Mouse (Mus musculus) C2C12 (cell line): ENCODE results near the gene Olfr722. TPM values are rescaled to one million over a fixed set of nuclear protein-coding genes. Genes with fewer than 3 reads are reported as not detected.
"Not testable (repeated sequence)": the region's sequence is repeated elsewhere in the genome, so short reads cannot be mapped to it uniquely, and the experiment has no call there.

Source experiments
- H3K27me3 ChIP-seq: one replicate; pipeline ENCODE4 v1.6.1; 2011; ENCODE audit not compliant: control insufficient read depth, insufficient read depth, insufficient read length
- H3K36me3 ChIP-seq: one replicate; pipeline ENCODE4 v1.6.1; 2011; ENCODE audit not compliant: control insufficient read depth, insufficient read depth
- H3K4me3 ChIP-seq: one replicate; pipeline ENCODE4 v1.5.1; 2011; ENCODE audit warnings: mild to moderate bottlenecking, control low read depth; ENCODE audit not compliant: poor library complexity, insufficient read depth, severe bottlenecking
- H3K79me2 ChIP-seq: one replicate; pipeline ENCODE4 v1.6.1; 2011; ENCODE audit not compliant: control insufficient read depth, insufficient read depth
- H3K79me3 ChIP-seq: one replicate; pipeline ENCODE4 v1.6.1; 2011; ENCODE audit warnings: low read depth, control low read depth
- H3ac ChIP-seq: one replicate; pipeline ENCODE3; 2011; ENCODE audit warnings: low read depth; ENCODE audit not compliant: control insufficient read depth, insufficient read length
- CEBPB ChIP-seq: IDR thresholded peaks from one replicate; pipeline ENCODE4 v1.6.1; 2011; ENCODE audit warnings: low read depth, mild to moderate bottlenecking, control low read depth, moderate library complexity
- CTCF ChIP-seq: IDR thresholded peaks from one replicate; pipeline ENCODE4 v1.5.1; 2011; ENCODE audit not compliant: control insufficient read depth, insufficient read depth, insufficient read length
- FOSL1 ChIP-seq: IDR thresholded peaks from one replicate; pipeline ENCODE4 v1.8.0; 2011; ENCODE audit warnings: mild to moderate bottlenecking, low read length; ENCODE audit not compliant: poor library complexity, insufficient read depth, severe bottlenecking
- MAX ChIP-seq: IDR thresholded peaks from one replicate; pipeline ENCODE4 v1.6.1; 2011; ENCODE audit warnings: mild to moderate bottlenecking, control low read depth
- MYOD1 ChIP-seq: IDR thresholded peaks from one replicate; pipeline ENCODE4 v1.6.1; 2011; ENCODE audit warnings: low read depth; ENCODE audit not compliant: control insufficient read depth, insufficient read length
- MYOG ChIP-seq: IDR thresholded peaks from one replicate; pipeline ENCODE4 v1.6.1; 2011; ENCODE audit not compliant: control insufficient read depth, insufficient read length; ENCODE audit errors: extremely low read depth
- USF1 ChIP-seq: IDR thresholded peaks from one replicate; pipeline ENCODE4 v1.6.1; 2011; ENCODE audit warnings: low read depth, mild to moderate bottlenecking, control low read depth, moderate library complexity
- long read RNA-seq, 2 experiments: library from polyadenylated mRNA; unstranded; transcript quantifications; one replicate each; pipeline ENCODE4 v2.0.0; 2019 to 2020
- polyA plus RNA-seq: library from polyadenylated mRNA; unstranded; fragments of >200 nt; fragmentation: generic; extraction: Trizol; gene quantifications from one replicate; pipeline ENCODE4 v1.2.1, GENCODE M21; 2012; ENCODE audit warnings: missing spikeins

Gene Olfr722
- not detected for polyA plus RNA-seq
- long read RNA-seq, experiment 1, result 0 reads
- long read RNA-seq, experiment 2, result 0 reads

DNA sequence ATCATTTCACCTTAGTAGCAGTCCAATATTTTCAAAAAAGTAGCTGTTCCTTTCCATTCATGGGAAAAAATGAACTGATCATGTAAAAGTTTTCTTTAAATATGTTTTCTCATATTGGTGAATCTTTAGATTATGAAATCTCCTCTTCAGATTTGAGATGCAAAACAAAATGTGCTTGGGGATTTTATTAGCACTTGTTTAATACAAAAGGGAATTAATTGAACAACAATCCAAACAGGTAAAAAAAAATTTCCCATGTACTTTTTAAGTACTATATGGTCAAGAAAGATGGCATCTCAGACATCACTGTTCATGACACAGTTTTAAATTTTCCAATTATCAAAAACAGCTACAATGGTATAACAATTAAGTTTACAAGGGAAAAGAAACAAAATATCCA is at the start of gene Olfr722:
Olfr722 (minus strand) TSS at position 101 of the 400 bp plus-strand sequence.
- no peaks in the 10 kb centered on the region for H3K27me3 ChIP-seq
- H3K79me3 ChIP-seq, result no peaks in the 10 kb centered on the region
- no peaks in the 10 kb centered on the region for H3K79me2 ChIP-seq
- H3K36me3 ChIP-seq, result no peaks in the 10 kb centered on the region
- no peak within 1 kb of the TSS for H3ac ChIP-seq
- H3K4me3 ChIP-seq, result no peak within 1 kb of the TSS
- TF ChIP-seq FOSL1 (no peak), MYOG (no peak), CTCF (no peak), MYOD1 (no peak)

DNA sequence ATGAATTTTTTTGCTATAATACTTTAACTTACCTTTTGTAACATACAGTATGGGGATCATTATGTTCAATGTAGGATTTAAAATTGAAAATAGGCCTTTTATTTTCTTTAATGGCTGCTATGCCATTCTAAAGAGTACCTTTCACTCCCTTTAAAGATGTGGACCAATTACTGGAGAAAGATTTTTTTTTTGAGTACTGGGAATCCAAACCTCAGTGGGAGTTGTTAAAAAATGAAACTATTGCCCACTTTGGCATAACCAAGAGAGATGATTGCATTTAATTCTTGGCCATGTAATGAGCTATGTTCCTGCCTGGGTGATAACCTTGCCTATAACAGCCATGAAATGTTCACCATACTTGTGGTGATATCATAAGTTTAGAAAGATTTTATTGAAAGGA is 29.9 kb upstream of the Olfr722 start, which contains the start of gene Olfr723:
Olfr723 (minus strand) TSS at position 101 of the 400 bp plus-strand sequence.
- H3K79me2 ChIP-seq, result not testable (repeated sequence)

DNA sequence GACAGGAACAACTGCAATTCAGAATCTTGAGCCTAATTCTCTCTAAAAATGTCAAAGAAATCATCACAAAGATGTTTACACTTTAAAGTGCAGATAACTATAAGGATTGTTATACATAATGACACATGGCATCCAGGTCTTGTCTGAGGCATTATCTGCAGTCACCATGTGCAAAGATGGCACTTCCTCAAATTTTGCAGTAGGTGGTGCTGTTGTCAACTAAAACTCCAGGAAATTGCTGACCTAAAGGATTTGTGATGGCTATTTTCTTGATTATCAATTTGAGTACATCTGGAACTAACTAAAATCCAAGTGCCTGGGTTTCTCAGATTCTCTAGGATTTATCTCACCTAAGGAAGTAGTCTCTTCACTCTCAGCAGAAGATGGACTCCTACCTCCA is 41.4 kb downstream of the Olfr722 start:
- Histone ChIP-seq H3K79me3 (no peaks in the 10 kb centered on the region), H3K79me2 (no peaks in the 10 kb centered on the region), H3ac (no peak overlapping the region), H3K4me3 (no peak overlapping the region), H3K36me3 (no peaks in the 10 kb centered on the region), H3K27me3 (no peaks in the 10 kb centered on the region)
- TF ChIP-seq CEBPB (no peak), FOSL1 (no peak), MYOG (no peak), MYOD1 (no peak), MAX (no peak), CTCF (no peak), USF1 (no peak)

More for the DNA sequence above, 29.9 kb upstream of the Olfr722 start, which contains the start of gene Olfr723:
- not testable (repeated sequence) for H3K79me3 ChIP-seq, H3ac ChIP-seq, H3K36me3 ChIP-seq, H3K4me3 ChIP-seq, H3K27me3 ChIP-seq

Other genes with a start within 250 kb of the Olfr722 start
- gene Armh4, start 118.6 kb downstream of the Olfr722 start, polyA plus RNA-seq, result not detected
- gene Olfr723, start 29.8 kb upstream of the Olfr722 start, polyA plus RNA-seq, result not detected
- not detected for gene Olfr724, start 61.3 kb upstream of the Olfr722 start, polyA plus RNA-seq
- not detected for gene Olfr725, start 138.4 kb upstream of the Olfr722 start, polyA plus RNA-seq
- not detected for gene Olfr726, start 189.0 kb upstream of the Olfr722 start, polyA plus RNA-seq
- not detected for gene Olfr727, start 221.2 kb upstream of the Olfr722 start, polyA plus RNA-seq
- gene Olfr728, start 240.7 kb upstream of the Olfr722 start, polyA plus RNA-seq, result not detected